In the genomic region with DNA sequence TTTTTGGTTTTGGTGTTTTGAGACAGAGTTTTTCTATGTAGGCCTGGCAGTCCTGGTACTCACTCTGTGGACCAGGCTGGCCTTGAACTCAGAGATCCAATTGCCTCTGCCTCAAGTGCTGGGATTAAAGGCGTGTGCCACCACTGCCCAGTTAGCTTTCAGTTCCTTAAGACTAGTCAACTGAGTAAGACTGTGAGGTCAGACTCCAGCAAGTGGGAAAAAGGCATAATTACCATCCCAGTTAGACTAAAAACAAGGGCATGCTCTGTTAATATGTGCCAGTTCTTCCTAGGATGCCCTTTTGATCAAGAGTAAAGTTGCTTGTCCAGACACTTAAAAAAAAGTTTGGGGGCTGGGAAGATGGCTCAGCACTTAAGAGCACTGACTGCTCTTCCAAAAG, we compare ENCODE assay signal across 17 mouse cellular contexts.
"Had no signal": no experiment of that assay in that cellular context is flagged by ENCODE, and none has a peak within 500 bp of the region (broad histone marks: within the 10 kb centered on the region; RNA-seq: fewer than 3 reads in every experiment).

No protein-coding gene starts in this region.

- H3K4me3 ChIP-seq: limb, embryonic 12.5 days; limb, embryonic 15.5 days; liver, embryonic 13.5 days; midbrain, embryonic 12.5 days; midbrain, embryonic 15.5 days; neural tube, embryonic 12.5 days; neural tube, embryonic 15.5 days; stomach, embryonic 15.5 days had no signal

- H3K27ac ChIP-seq: limb, embryonic 12.5 days; limb, embryonic 15.5 days; liver, embryonic 13.5 days; midbrain, embryonic 12.5 days; midbrain, embryonic 15.5 days; neural tube, embryonic 12.5 days; neural tube, embryonic 15.5 days; stomach, embryonic 15.5 days had no signal

- H3K4me1 ChIP-seq: limb, embryonic 12.5 days; limb, embryonic 15.5 days; liver, embryonic 13.5 days; midbrain, embryonic 12.5 days; midbrain, embryonic 15.5 days; neural tube, embryonic 12.5 days; neural tube, embryonic 15.5 days; stomach, embryonic 15.5 days had no signal

- H3K9ac ChIP-seq: limb, embryonic 12.5 days; limb, embryonic 15.5 days; liver, embryonic 13.5 days; midbrain, embryonic 12.5 days; midbrain, embryonic 15.5 days; neural tube, embryonic 12.5 days; neural tube, embryonic 15.5 days; stomach, embryonic 15.5 days had no signal

- H3K9me3 ChIP-seq: limb, embryonic 12.5 days; limb, embryonic 15.5 days; liver, embryonic 13.5 days; midbrain, embryonic 12.5 days; midbrain, embryonic 15.5 days; neural tube, embryonic 12.5 days; neural tube, embryonic 15.5 days; stomach, embryonic 15.5 days had no signal

- H3K36me3 ChIP-seq: limb, embryonic 12.5 days; limb, embryonic 15.5 days; liver, embryonic 13.5 days; midbrain, embryonic 12.5 days; midbrain, embryonic 15.5 days; neural tube, embryonic 12.5 days; neural tube, embryonic 15.5 days; stomach, embryonic 15.5 days had no signal

- DNase-seq: left cerebral cortex, postnatal 4 days; liver, embryonic 13.5 days; lung, adult 2 months; lung, postnatal 14 days; lung, postnatal 4 days; right cerebral cortex, adult 18-20 months; right cerebral cortex, postnatal 25 days; spleen, adult 18-20 months; thymus, postnatal 25 days had no signal

- H3K4me2 ChIP-seq: limb, embryonic 12.5 days; limb, embryonic 15.5 days; liver, embryonic 13.5 days; midbrain, embryonic 12.5 days; midbrain, embryonic 15.5 days; neural tube, embryonic 12.5 days; neural tube, embryonic 15.5 days; stomach, embryonic 15.5 days had no signal

- H3K27me3 ChIP-seq: stomach, embryonic 15.5 days had no signal

- ATAC-seq: intestine, postnatal 0 days; midbrain, embryonic 15.5 days had no signal
